Mouse (Mus musculus) embryonic facial prominence, embryonic 12.5 days (tissue): ENCODE results near the gene Bcas3. TPM values are rescaled to one million over a fixed set of nuclear protein-coding genes. Genes with fewer than 3 reads are reported as not detected.

Experiments used
- ATAC-seq: fragments of 200-750 bp; cut with Nextera tagmentation; 2 replicates; pipeline ENCODE4 v1.8.0; 2017; ENCODE audit not compliant: insufficient number of reproducible peaks, insufficient read depth, low FRiP score, low TSS enrichment
- H3K27ac ChIP-seq: fragments of 300-500 bp; sonication (generic); 2 replicates; pipeline ENCODE4 v1.5.1; 2016; ENCODE audit warnings: mild to moderate bottlenecking
- H3K27me3 ChIP-seq: fragments of 300-500 bp; sonication (generic); 2 replicates; pipeline ENCODE4 v1.6.1; 2016; ENCODE audit warnings: mild to moderate bottlenecking, moderate library complexity
- H3K36me3 ChIP-seq: fragments of 300-500 bp; sonication (generic); 2 replicates; pipeline ENCODE4 v1.6.1; 2016; ENCODE audit warnings: mild to moderate bottlenecking
- H3K4me1 ChIP-seq: fragments of 300-500 bp; sonication (generic); 2 replicates; pipeline ENCODE4 v1.6.1; 2016
- H3K4me2 ChIP-seq: fragments of 300-500 bp; sonication (generic); replicated peaks from 2 replicates; pipeline ENCODE4 v1.6.1; 2016; ENCODE audit warnings: mild to moderate bottlenecking, moderate library complexity
- H3K4me3 ChIP-seq: fragments of 300-500 bp; sonication (generic); 2 replicates; pipeline ENCODE4 v1.5.1; 2016; ENCODE audit warnings: mild to moderate bottlenecking
- H3K9ac ChIP-seq: fragments of 300-500 bp; sonication (generic); 2 replicates; pipeline ENCODE4 v1.6.1; 2016; ENCODE audit warnings: mild to moderate bottlenecking, moderate library complexity
- H3K9me3 ChIP-seq: fragments of 300-500 bp; sonication (generic); 2 replicates; pipeline ENCODE4 v1.6.1; 2016; ENCODE audit warnings: mild to moderate bottlenecking, moderate library complexity
- WGBS: fragments of 180-500 bp; shearing (Covaris S2); methylation state at CpG from one replicate; pipeline ENCODE4 v1.1.7; 2016; 5-methylcytosine and 5-hydroxymethylcytosine counted together
- polyA plus RNA-seq: library from polyadenylated mRNA; unstranded; fragments of >200 nt; fragmentation: Nextera tagmentation; extraction: Ambion mirVana; gene quantifications from 2 replicates; pipeline ENCODE4 v1.2.1, GENCODE M21; 2016

Gene Bcas3
- polyA plus RNA-seq, 1 experiment from 2014 or later = 28.7 TPM

DNA sequence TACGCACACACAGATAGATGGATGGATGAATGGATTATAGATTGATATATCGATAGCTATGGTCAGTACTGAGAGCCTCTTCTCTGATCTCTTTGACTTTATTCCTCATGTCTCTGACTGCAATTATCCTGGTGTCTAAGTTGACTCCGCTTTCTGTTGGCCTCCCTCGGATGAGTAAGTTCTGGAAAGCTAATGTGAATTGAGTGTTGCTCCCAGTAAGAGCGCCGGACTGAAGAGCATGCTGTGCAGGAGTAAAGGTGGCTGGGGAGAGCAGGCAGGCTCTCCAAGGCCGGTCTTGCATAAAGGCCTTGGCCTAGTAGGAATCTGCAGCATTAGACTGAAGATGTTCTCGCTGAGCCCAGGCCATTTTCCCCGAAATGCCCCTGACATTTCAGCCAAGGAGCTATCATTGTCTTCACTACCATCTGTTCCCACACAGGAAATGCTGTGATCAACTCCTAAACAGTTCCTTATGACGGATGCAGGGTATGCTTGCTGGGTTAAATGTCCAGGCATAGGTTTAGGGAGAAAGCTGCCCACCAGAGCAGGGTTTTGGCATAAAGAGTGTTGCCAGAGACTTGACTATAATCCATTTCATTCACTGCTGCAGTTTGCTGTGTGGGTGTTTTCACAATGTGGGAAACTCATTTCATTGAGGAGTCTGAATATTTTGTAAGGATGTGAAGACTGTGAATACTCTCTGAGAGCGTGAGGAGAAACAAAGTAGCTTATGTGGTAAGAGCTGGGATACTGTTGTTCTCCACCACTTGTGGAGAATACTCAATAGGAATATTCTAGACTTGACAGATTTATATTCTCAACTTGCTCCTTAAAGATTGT, 328.8 kb downstream of the Bcas3 start:
- H3K4me3 ChIP-seq = no peak overlapping the region
- no peaks in the 10 kb centered on the region for H3K9me3 ChIP-seq
- H3K27me3 ChIP-seq = no peaks in the 10 kb centered on the region
- no peak overlapping the region for H3K27ac ChIP-seq
- 76% methylated on average over 11 of the region's 11 CpGs for WGBS
- no peaks in the 10 kb centered on the region for H3K36me3 ChIP-seq
- peaks cover 26% of the 10 kb centered on the region for H3K4me1 ChIP-seq
- H3K4me2 ChIP-seq = no peak overlapping the region
- H3K9ac ChIP-seq = no peak overlapping the region
- no peak for ATAC-seq

DNA sequence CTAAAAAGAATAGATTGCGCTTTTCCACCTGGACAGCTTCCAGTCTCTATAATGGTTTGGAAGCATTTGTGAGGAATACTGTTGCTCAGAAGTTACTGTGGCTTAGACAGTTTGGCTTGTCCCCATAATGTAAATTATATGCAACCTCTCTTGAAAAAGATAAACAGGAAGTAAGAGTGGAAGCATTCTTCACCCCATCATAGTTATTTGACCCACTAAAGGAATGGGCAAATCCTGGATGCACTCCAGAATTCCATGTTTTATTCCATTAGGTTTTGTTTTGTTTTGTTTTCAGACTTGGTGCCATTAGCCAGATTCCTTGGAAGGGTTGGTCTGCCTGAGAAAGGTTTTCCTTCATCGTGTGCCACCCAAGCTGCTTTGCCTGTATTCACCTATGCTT, 332.0 kb downstream of the Bcas3 start:
- H3K9ac ChIP-seq = no peak overlapping the region
- H3K9me3 ChIP-seq = no peaks in the 10 kb centered on the region
- ATAC-seq = no peak
- no peaks in the 10 kb centered on the region for H3K27me3 ChIP-seq
- peaks cover 10% of the 10 kb centered on the region for H3K4me1 ChIP-seq
- WGBS = 78% methylated on average over 2 of the region's 2 CpGs
- no peak overlapping the region for H3K27ac ChIP-seq
- no peaks in the 10 kb centered on the region for H3K36me3 ChIP-seq
- no peak overlapping the region for H3K4me3 ChIP-seq
- H3K4me2 ChIP-seq = no peak overlapping the region

DNA sequence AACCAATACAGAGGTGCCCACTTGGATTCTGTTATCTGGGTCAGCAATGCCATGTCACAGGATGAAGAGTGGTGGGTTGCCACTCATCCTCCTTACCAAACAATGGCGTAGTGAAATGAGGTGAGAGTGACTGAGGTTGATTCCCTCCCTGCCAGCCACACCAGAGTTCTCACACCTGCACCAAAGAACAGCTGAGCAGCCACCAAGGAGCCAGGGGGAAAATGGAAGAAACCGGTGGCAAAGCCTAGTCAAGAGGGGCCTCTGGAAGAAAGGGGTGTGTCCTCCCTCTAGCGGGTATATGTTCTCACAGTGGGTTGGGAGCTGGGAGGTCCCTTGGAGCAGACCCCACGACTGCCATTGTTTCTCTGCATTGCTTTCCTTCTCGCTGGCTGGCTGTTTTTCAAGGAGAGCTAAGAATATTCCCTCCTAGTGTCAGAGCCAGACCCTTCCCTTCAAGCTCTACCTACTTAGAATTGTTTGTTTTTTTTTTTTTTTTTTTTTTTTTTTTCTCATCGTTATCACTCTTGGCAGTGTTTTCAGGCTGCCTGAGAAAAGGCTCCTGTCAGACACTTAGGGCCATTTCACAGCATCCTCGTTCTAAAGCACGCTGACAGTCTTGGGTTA, 335.0 kb downstream of the Bcas3 start:
- no peak overlapping the region for H3K27ac ChIP-seq
- no peak overlapping the region for H3K4me3 ChIP-seq
- no peaks in the 10 kb centered on the region for H3K27me3 ChIP-seq
- H3K4me1 ChIP-seq = peaks cover 12% of the 10 kb centered on the region
- no peak for ATAC-seq
- H3K4me2 ChIP-seq = no peak overlapping the region
- no peak overlapping the region for H3K9ac ChIP-seq
- H3K36me3 ChIP-seq = no peaks in the 10 kb centered on the region
- 48% methylated on average over 8 of the region's 8 CpGs for WGBS
- no peaks in the 10 kb centered on the region for H3K9me3 ChIP-seq

DNA sequence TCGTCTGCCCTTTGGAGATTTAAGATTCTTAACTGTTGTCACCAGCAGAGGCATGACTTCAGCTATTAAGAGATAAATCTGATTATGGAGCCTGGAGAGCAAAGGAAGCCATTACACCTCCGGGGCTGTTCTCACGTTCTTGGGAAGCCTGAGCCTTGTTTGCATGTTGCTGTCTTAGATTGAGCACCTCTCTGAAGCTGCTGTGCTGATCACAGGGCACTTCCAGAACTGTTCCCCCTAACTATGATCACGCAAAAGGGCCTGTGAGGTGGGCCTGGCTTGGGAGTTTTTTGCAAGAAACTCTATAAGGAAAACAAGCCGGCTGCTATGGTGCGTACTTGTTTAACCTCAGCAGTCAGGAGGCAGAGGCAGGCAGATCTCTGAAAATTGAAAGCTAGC, 335.5 kb downstream of the Bcas3 start:
- H3K27ac ChIP-seq = no peak overlapping the region
- no peaks in the 10 kb centered on the region for H3K27me3 ChIP-seq
- no peak overlapping the region for H3K9ac ChIP-seq
- no peak overlapping the region for H3K4me3 ChIP-seq
- ATAC-seq = no peak
- peaks cover 12% of the 10 kb centered on the region for H3K4me1 ChIP-seq
- no peak overlapping the region for H3K4me2 ChIP-seq
- 74% methylated on average over 6 of the region's 6 CpGs for WGBS
- H3K36me3 ChIP-seq = no peaks in the 10 kb centered on the region
- no peaks in the 10 kb centered on the region for H3K9me3 ChIP-seq

DNA sequence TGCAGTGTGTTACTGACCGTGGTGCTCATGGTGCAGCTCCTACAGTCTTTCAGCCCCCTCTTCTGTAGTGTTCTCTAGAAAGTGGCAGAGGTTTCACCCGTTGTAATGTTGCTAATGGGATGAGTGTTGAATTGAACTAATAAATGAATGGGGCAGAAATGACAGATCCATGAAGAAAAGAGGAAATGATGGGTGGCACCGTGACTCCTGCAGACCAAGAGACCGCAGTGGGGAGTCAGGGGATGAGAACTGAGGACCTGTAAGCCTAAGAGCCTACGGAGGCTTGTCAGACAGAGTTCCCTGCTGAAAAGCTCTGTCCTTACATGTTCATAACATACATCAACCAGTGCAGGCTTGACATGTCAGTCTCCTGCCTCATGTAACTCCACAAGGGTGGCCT, 336.3 kb downstream of the Bcas3 start:
- H3K27ac ChIP-seq = no peak overlapping the region
- ATAC-seq = no peak
- no peaks in the 10 kb centered on the region for H3K27me3 ChIP-seq
- H3K4me3 ChIP-seq = no peak overlapping the region
- no peaks in the 10 kb centered on the region for H3K36me3 ChIP-seq
- WGBS = 89% methylated on average over 5 of the region's 5 CpGs
- no peak overlapping the region for H3K9ac ChIP-seq
- peaks cover 12% of the 10 kb centered on the region for H3K4me1 ChIP-seq
- H3K4me2 ChIP-seq = no peak overlapping the region
- no peaks in the 10 kb centered on the region for H3K9me3 ChIP-seq

DNA sequence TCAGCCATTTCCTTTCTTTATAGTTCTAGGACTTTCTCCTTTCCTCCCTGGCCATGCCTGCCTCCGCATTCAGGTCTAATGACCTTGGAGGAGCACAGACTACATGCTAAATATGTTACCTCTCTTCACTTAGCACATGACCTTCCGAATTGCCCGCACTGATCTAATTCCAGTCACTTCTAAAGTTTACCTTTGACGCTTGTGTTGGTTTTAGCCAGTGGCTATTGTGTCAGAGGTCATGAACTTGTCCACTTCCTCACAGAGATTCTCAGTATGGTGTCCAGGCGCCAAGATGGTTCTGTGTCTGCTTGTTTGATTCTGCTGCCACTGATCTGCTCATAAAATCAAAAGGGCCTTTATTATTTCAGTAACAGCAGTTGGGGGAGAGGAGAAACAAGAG, 338.3 kb downstream of the Bcas3 start:
- WGBS = 36% methylated on average over 5 of the region's 5 CpGs
- Histone ChIP-seq H3K27me3 (no peaks in the 10 kb centered on the region), H3K4me1 (peaks cover 28% of the 10 kb centered on the region), H3K36me3 (no peaks in the 10 kb centered on the region), H3K4me2 (no peak overlapping the region), H3K27ac (no peak overlapping the region), H3K9me3 (no peaks in the 10 kb centered on the region), H3K9ac (no peak overlapping the region), H3K4me3 (no peak overlapping the region)
- no peak for ATAC-seq

DNA sequence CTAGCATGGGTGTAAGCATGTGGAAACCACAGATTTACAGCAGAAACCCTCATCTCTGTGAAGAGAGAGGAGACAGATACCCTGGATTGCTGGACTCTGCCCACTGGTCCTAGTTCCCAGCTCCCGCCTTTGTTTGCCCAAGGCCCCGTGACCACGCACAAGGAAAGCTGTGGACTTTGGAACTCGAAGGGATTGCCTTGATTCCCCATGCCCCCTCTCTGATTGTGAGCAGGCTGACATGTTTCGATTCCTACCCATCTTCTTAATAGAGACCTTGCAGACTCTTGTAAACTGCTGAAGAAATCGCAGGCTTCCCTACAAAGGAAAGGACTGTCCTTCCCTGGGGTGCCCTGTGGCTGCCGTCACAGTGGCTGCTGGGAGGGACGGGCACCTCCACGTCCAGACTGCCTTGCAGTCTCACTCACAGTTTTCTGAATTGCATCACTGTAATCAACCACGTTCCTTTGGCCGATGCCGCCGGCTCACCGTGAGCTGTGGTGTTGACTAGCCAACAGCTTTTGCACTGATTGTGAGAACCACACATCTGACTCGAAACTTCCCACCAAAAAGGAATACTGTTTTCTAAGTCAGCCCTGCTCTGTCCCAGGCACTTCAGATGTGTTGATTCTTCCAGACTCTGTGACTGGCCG, 342.8 kb downstream of the Bcas3 start:
- Histone ChIP-seq H3K4me1 (peaks cover 55% of the 10 kb centered on the region), H3K27me3 (no peaks in the 10 kb centered on the region), H3K4me2 (no peak overlapping the region), H3K9ac (no peak overlapping the region), H3K27ac (peak overlapping the region; percentile 64; the same call in 1 of the 2 replicates), H3K36me3 (no peaks in the 10 kb centered on the region), H3K9me3 (no peaks in the 10 kb centered on the region), H3K4me3 (no peak overlapping the region)
- 55% methylated on average over 16 of the region's 16 CpGs for WGBS
- ATAC-seq = no peak

DNA sequence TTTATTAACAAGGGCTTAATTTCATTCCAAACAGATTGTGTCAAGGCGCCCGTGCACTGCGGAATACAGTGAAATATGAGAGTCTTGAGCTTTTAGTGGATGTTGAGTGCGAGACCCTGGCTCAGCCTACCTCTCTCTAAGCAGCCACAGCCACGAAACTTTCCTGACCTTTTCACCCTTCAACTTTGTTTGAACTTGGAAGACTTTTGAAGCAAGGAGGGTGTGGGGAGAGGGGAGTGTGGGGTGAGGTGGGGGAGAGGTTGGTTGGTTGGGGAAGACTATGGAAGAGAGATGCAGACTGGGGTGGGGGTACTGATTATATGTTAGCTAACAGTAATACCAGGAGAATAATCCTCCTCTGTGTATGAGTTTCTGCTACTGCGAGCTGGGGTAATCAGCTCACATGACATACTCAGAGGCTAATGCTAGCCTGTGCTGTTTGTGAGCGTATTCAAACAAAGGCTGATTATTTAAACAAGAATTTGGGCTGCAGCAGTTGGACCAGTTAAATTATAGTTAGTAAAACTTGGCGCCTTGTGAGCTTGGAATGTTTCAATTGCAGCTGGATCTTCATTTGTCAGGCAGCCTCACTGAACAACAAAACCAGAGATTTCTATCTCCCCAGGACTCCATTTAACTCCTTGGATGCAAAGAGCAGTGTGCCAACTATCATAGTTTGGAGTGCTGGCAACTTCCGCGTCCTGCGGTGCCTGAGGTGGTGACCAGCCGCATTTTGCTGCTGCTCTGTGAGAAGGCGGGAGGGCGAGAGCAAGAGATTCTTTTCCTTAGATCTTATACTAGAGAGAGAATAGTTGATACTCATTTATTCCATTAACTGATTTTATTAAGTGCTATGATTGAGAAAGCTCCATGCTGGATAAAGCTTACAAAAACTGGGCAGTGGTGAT, 343.8 kb downstream of the Bcas3 start:
- Histone ChIP-seq H3K36me3 (no peaks in the 10 kb centered on the region), H3K9ac (no peak overlapping the region), H3K27me3 (no peaks in the 10 kb centered on the region), H3K27ac (0 out of 2 replicates have a peak overlapping the region, but pooled peaks have one; percentile 64), H3K9me3 (no peaks in the 10 kb centered on the region), H3K4me1 (peaks cover 55% of the 10 kb centered on the region), H3K4me3 (no peak overlapping the region), H3K4me2 (no peak overlapping the region)
- peak; percentile 69 for ATAC-seq
- WGBS = 33% methylated on average over 14 of the region's 14 CpGs

DNA sequence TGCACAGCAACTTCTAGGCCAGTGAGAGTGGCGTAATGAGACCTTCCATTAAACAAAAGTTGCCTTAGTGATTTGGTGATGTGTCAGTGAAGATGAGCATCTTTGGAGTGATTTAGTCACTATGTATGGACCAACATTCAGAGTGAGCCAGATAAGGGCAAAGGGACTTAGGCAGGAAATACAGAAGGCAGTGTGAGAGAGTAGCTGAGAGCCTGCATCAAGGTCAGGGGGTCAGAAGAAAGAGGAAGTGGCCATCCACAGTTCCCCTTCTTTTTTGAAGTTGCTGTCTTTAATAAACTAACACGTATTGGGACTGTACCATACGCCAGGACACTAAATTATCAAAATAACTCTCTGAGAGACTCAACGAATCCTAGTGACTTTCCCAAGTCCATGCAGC, 344.5 kb downstream of the Bcas3 start:
- no peak overlapping the region for H3K27ac ChIP-seq
- H3K4me1 ChIP-seq = peaks cover 55% of the 10 kb centered on the region
- 76% methylated on average over 4 of the region's 4 CpGs for WGBS
- ATAC-seq = no peak
- H3K36me3 ChIP-seq = no peaks in the 10 kb centered on the region
- H3K9ac ChIP-seq = no peak overlapping the region
- no peaks in the 10 kb centered on the region for H3K27me3 ChIP-seq
- no peak overlapping the region for H3K4me2 ChIP-seq
- H3K4me3 ChIP-seq = no peak overlapping the region
- H3K9me3 ChIP-seq = no peaks in the 10 kb centered on the region

DNA sequence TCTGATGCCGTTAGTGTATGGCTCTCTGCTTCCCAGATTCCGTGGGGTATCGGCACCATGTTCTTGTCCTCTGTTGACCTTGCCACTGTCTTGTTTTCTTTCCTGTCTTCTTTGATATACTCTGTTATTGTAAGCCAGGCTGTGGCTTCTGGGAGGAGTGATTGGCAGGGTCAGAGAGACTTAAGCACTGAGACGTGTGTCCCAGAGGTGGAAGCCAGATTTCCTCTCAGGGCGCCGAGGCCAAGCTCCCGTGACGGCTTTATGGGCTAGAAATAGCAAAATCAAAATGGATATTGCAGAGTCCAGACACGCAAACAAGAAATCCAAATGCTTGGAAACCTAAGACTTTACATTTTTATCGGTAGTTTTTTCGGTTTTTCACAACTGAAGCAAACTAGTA, 345.3 kb downstream of the Bcas3 start:
- H3K36me3 ChIP-seq = no peaks in the 10 kb centered on the region
- WGBS = 40% methylated on average over 11 of the region's 11 CpGs
- no peaks in the 10 kb centered on the region for H3K9me3 ChIP-seq
- H3K4me3 ChIP-seq = no peak overlapping the region
- H3K9ac ChIP-seq = no peak overlapping the region
- no peak overlapping the region for H3K4me2 ChIP-seq
- H3K27ac ChIP-seq = no peak overlapping the region
- no peaks in the 10 kb centered on the region for H3K27me3 ChIP-seq
- no peak for ATAC-seq
- H3K4me1 ChIP-seq = peaks cover 47% of the 10 kb centered on the region

DNA sequence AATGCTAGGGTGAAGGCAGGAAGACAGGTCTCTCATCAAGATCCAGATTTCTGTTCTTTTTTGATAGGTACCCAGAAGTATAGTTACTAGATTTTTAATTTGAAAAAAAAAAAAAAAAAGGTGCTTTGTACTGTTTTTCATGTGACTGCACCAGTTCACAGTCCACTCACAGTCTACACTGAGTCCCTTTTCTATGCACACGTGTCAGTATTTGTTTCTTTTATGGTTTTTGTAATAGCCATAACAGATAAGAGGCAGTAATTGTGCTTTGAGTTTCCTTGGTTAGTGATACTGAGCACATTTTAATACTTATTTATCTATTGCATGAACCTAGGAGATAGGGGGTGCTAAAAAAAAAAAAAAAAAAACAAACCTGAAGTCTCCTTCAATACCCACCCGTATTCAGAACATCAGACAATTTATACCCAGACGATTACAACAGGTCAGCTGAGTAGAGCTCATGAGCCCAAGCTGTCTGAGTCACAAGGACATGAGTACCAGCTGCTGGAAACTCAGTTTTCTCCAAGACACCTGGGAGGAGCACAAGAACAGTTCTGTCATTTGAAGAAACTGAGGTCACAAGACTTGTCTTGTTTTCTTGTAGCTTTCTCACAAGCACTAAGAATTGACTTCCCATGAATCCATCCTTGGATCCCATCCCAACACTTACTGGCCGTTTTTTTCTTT, 351.2 kb downstream of the Bcas3 start:
- no peaks in the 10 kb centered on the region for H3K9me3 ChIP-seq
- H3K27me3 ChIP-seq = no peaks in the 10 kb centered on the region
- no peak overlapping the region for H3K27ac ChIP-seq
- WGBS = 81% methylated on average over 4 of the region's 4 CpGs
- H3K9ac ChIP-seq = no peak overlapping the region
- no peaks in the 10 kb centered on the region for H3K36me3 ChIP-seq
- no peak for ATAC-seq
- H3K4me2 ChIP-seq = no peak overlapping the region
- peaks cover 2% of the 10 kb centered on the region for H3K4me1 ChIP-seq
- H3K4me3 ChIP-seq = no peak overlapping the region
